Mouse (Mus musculus): ENCODE results near the gene Rps19bp1.

The Rps19bp1 gene

GRCm38 (mm10) chr15:80256656-80257601 lies 7.2 kb downstream of the Rps19bp1 start:
- DNase-seq (ENCODE audit: low spot score) = no peak

- DNase-seq (ENCODE audit: low spot score) = no peak
These were observed 7.9 kb downstream of the Rps19bp1 start for GRCm38 (mm10) chr15:80256242-80256641.

- DNase-seq (ENCODE audit: low spot score) = peak; percentile 85
These were observed 8.4 kb downstream of the Rps19bp1 start for GRCm38 (mm10) chr15:80255646-80256121.

GRCm38 (mm10) chr15:80254847-80255645 lies 9.1 kb downstream of the Rps19bp1 start, which contains the start of gene Atf4:
TSS of gene Atf4 (plus strand) at chr15:80255184.
- DNase-seq (ENCODE audit: low spot score) = peak; percentile 98

- peak; percentile 63 for DNase-seq (ENCODE audit: low spot score)
These were observed 9.9 kb downstream of the Rps19bp1 start for GRCm38 (mm10) chr15:80254207-80254606.

- DNase-seq (ENCODE audit: low spot score) = no peak
These were observed 10.6 kb downstream of the Rps19bp1 start for GRCm38 (mm10) chr15:80253530-80253929.

- DNase-seq (ENCODE audit: low spot score) = no peak
These were observed 13.5 kb downstream of the Rps19bp1 start for GRCm38 (mm10) chr15:80250586-80250985.

GRCm38 (mm10) chr15:80249672-80250071 lies 14.4 kb downstream of the Rps19bp1 start:
- no peak for DNase-seq (ENCODE audit: low spot score)

GRCm38 (mm10) chr15:80248596-80248995 lies 15.5 kb downstream of the Rps19bp1 start:
- no peak for DNase-seq (ENCODE audit: low spot score)

GRCm38 (mm10) chr15:80248135-80248534 lies 16.0 kb downstream of the Rps19bp1 start:
- no peak for DNase-seq (ENCODE audit: low spot score)

- no peak for DNase-seq (ENCODE audit: low spot score)
These were observed 28.6 kb downstream of the Rps19bp1 start, which contains the start of gene AC140267.1 for GRCm38 (mm10) chr15:80235535-80235934. TSS of gene AC140267.1 (plus strand) at chr15:80235835.

GRCm38 (mm10) chr15:80233733-80234509 lies 30.2 kb downstream of the Rps19bp1 start, which contains the start of gene Mief1:
TSS of gene Mief1 (plus strand) at chr15:80234018.
- DNase-seq (ENCODE audit: low spot score) = peak; percentile 98

GRCm38 (mm10) chr15:80233053-80233452 lies 31.1 kb downstream of the Rps19bp1 start:
- DNase-seq (ENCODE audit: low spot score) = no peak

GRCm38 (mm10) chr15:80232331-80232730 lies 31.8 kb downstream of the Rps19bp1 start:
- DNase-seq (ENCODE audit: low spot score) = no peak

GRCm38 (mm10) chr15:80228071-80228800 lies 35.9 kb downstream of the Rps19bp1 start:
- no peak for DNase-seq (ENCODE audit: low spot score)

- DNase-seq (ENCODE audit: low spot score) = peak; percentile 68
These were observed 38.3 kb downstream of the Rps19bp1 start for GRCm38 (mm10) chr15:80225796-80226195.

- DNase-seq (ENCODE audit: low spot score) = peak; percentile 78
These were observed 38.9 kb downstream of the Rps19bp1 start for GRCm38 (mm10) chr15:80225208-80225607.

- no peak for DNase-seq (ENCODE audit: low spot score)
These were observed 40.4 kb downstream of the Rps19bp1 start for GRCm38 (mm10) chr15:80223751-80224150.

- no peak for DNase-seq (ENCODE audit: low spot score)
These were observed 43.1 kb downstream of the Rps19bp1 start for GRCm38 (mm10) chr15:80221031-80221430.

GRCm38 (mm10) chr15:80219705-80220657 lies 44.1 kb downstream of the Rps19bp1 start:
- no peak for DNase-seq (ENCODE audit: low spot score)

All from urinary bladder, postnatal 14 days (tissue).